Mouse (Mus musculus) lung, postnatal 25 days (tissue): ENCODE data around the gene Mettl8.

ENCODE experiments used
- DNase-seq: peaks from one replicate; pipeline ENCODE4 v3.0.0; 2022; ENCODE audit warnings: low spot score

The Mettl8 gene

DNA sequence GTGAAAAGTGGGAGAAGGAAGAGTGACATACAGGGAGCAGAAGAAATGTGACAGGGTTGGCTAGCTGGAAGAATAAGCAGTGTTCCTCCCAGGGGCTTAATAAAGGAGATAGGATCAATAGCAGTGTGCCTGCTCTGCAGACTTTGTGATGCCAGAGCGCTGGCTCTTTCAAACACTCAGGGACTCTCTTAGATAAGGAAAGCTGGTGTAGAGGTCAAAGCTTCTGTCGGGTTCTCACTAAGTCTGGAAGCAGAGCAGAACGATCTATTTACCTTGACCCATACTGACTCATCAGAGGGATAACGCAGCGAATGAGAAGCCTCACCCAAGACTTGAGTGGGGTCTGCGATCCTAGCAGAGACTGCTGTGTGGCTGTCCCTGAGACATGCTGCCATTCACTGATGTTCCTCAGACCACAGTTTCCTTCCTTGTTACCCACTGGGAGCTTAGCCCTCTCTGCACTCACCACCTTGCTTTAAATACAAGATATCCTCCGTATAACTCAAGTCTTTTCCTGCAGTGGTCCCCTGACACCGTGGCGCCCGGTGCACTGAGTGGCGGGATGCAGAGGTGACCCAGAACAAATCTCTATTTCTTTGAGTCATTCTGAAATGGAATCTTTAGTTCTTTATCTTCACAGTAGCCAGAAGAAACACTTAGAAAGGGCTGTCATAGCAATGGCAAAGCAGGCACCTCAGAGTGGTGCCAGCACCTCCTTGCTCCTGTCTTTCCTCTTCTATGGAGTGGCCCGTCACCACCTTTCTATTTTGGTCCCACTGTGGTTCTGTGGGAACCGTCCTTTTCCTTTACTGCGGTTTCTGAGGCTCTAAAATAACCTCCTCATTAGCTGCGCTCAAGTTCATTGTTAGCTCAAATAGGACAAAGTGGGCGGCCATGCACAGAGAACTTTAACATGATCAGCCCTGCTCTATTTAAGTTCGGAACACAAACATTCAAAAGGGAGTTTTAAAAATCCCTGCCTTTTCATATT is 65.9 kb downstream of the Mettl8 start:
- DNase-seq: no peak

DNA sequence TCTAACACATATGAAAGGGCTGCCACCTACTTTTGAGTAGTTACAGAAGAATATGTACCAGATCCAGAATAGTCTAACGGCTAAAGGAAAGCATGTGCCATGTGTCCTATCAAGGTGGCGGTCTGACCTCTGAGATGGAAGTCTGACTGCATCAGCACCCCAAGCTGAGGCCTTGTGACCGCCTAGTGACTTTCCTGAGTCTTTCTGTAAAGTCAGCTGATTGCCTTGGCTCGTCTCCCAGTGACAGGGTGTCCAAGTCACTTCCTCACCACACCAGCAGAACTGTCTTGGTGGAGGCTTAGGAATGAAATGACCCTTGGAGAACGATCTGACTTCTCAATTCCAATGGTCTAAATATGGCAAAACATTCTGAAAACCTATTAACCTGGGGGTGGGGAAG is 77.1 kb downstream of the Mettl8 start:
- peak; percentile 62 for DNase-seq

DNA sequence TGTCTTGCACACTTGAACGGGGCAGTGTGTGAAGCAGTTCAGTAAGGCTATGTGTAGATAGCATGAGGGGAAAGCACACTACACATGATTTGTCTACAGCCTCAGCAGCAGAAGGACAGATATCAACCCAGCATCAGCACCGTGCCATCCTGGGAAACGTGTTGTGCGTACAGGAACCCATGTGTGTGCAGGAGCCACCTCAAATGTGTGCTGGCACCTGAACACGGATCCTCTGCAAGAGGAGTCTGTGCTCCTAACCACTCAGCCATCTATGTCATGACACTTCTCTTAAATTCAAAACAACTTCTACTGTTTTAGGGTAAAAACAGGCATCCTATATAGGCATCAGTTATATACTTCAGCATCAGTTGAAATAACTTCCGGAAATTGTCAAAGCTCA is 80.6 kb downstream of the Mettl8 start:
- no peak for DNase-seq

DNA sequence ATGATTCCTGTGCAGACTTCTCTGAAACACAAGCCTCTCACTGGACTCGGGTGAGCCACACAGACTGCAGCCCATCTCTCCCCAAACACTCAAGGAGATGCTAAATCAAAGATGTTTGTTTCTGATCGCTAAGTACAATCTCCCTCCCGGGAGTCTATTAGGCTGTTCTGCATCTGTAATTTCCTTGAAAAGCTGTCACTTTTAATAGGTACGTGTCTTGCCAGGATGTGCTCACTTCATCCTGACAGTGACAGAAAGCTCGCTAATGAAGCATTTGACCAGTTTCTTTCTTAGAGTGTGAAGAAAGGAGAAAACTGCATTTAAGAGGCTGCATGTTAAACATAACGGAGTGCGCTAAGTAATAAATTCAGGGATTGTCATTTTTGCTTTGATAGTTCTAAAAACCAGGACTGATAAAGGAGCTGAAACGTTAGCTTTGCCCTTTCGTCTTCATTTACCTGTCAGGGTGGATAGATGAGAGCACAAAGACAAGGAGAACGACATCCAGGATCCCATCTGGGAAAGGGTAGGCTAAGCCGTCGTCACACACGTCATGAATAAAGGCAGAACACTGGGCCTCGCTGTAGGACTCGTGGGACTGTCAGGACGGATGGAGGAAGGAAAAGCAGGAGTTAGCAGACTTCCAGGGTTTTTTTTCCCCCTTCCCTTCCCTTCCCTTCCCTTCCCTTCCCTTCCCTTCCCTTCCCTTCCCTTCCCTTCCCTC is 82.4 kb downstream of the Mettl8 start:
- no peak for DNase-seq

DNA sequence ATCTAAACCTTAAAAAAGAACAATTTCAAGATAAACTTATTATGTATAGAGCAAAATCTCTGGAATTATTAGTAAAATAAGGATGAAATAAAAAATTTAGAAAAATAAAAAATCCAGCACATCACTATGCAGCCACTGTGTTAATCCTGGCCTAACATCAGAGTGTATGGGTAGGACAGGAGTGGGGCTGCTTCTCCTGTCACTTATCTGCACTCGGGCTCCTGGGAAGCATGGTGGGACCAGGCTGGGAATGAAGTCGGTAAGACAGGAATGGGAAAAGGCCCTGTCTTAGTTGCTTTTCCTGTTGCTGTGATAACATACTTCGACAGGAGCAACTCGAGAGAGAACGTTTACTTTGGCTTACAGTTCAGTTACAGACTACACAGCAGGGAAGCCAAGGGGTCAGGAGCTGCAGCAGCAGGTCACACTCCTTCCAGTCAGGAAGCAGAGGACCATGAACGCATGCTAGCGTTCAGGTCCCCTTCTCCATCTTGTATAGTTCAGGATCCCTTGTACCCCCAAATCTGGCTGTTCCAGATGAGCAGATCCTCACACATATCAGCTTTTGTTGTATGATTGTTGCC is 85.1 kb downstream of the Mettl8 start:
- no peak for DNase-seq

DNA sequence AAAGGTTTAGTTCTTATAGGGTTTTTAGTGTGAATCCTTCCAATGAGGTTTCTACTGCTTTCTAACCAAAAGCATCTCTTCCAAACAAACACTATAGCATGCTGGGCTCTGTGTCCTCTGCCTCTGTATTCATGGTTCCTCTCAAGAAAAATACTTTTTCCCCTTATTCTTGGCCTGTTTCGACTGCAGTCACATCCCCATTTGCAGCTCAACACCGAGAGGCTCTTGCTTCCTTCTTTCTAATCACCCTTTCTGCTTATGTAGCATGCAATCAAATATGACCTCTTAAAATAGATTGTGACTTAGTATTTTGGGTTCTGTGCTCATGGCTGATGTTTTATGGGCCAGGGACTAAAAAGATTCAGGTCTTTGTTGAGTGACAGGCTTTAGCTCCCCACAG is 87.1 kb downstream of the Mettl8 start:
- DNase-seq: no peak

DNA sequence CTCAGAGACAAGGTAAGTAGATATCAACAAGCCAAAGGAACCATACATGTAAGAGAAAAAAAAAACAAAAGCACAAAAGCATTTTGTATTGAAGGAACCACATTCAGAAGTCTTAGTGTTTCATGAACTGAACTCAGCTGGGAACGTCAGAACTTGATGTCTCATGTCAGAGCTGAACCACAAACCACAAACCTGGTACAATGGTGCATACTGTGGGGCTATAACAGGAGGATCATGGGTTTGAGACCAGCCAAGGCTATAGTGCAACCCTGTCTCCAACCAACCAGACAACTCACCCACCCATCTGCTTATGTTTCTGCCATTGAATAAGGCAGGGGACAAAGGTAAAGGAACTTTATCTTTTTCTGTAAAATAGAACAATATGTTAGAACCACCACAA is 88.2 kb downstream of the Mettl8 start:
- DNase-seq: no peak

DNA sequence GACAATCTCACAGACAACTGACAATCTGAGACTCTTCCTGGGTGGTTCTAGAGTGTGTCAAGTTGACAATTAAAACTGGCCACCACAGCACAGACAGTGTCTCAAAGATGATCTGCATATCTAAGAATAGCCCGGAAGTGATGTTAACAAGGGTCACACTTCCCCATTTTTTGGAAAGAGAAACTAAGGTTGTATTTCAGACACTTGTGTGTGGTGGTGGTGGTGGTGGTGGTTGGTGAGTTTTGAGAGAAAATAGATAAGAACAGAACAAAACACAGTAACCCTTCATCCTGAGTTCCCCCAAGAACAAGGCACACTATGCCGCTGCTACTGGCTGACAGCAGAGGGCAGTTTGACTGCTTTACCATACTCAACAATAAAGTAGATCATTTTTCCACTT is 90.6 kb downstream of the Mettl8 start:
- DNase-seq: peak; percentile 26

DNA sequence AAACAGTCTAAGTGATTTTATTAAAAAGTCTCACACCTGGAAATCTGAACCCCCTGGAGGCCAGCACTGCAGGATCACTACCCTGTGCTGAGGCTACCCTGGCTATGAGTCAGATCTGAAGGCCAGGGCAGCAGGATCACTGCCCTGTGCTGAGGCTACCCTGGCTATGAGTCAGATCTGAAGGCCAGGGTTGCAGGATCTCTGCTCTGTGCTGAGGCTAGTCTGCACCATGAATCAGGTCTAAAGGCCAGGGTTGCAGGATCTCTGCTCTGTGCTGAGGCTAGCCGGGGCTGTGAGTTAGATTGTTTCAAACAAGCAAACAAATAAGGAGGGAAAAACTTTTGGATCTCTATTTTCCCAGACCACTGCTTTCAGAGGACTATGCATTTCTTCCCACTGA is 92.5 kb downstream of the Mettl8 start:
- no peak for DNase-seq

DNA sequence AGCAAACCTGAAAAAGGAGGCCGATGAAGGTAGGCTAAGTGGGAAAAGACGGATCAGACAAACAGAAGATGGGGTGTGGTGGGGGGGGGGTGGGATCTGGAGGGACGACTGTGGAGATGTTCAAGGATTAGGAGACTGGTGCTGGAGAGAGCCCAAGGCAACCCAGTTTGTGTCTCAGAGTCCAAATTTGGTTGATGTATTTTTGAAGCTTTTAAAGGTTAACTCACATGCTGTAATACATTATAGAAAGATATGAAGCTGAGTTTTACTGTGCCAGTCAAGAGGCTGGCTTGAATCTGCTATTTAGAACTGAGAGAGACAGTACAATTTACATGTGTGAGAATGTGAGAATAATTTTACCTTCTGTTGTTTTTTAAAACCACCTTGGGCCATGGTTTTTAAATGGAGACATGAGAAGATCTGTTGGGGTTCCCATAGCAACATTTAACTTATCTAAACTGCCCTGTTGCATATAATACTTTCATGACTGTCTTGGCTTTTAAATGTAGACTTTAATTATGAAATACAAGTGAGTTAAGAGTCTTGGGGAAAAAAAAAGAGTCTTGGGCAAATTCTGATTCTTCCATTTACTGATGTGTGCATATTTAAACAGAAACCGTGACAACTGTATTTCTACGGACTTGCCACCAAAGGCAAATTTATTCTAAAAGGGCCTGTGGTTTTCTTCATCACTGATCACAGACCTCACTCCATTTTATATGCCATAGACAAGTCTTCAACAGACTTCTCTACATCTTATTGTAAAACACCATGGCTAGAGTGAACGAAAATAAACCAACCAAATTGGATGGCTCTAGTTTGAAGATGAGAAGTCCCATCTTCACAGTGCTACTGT is 94.1 kb downstream of the Mettl8 start:
- DNase-seq: no peak

DNA sequence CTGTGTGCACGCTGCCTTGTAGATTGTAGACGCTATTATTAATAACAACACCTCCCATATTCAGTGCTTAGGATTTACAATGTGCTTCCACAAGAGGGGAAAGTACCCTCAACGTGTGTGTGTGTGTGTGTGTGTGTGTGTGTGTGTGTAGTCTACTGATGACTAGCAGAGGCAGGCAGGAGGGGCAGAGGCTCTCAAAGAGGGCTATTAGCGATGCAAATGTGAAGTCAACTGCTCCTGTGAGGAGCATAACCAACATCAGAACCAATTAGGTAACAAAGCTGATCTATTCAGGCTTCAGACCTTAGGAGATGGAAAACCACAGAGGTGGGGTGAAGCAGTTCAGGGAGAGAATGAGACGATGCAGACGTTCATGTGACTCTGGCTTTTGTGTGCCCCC is 95.3 kb downstream of the Mettl8 start:
- DNase-seq: no peak

DNA sequence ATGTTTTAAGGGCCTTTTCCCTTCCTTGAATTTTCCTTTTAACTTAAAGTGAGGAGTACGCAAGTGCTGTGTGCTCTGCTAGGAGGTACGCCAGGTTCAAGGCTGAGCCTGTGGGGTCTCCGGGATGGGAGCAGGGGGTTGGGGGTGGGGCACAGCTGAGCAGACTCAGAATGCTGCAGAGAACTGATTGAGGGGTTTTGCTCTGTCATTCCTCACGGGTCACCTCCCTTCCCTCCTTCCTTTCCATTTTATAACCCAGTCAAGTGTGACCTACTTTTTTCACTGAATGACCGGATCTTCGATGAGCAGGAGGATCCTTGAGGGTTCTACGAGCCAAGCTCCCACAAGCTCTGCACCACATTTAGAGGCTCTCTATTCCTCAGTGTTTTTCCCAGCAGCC is 96.0 kb downstream of the Mettl8 start:
- DNase-seq: no peak

DNA sequence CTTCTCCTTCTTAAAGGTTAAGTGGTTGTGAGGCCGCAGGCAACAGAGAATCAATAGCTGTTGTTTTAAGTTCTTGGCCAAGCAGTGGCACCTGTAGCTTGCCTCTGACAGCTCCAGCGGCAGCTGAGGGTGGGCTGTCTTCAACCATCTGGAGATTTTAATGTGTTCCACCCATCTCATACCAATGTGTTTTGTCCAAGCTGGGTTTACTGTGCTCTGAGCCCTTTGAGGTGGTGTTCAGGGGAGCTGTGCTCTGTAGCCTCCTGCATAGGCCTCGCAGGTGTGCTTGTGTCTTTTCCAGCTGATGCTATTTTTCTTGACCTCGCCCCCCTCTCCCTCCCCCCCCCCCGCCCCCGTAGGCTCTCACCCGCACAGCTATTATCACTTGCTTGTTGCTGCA is 96.8 kb downstream of the Mettl8 start:
- DNase-seq: no peak

DNA sequence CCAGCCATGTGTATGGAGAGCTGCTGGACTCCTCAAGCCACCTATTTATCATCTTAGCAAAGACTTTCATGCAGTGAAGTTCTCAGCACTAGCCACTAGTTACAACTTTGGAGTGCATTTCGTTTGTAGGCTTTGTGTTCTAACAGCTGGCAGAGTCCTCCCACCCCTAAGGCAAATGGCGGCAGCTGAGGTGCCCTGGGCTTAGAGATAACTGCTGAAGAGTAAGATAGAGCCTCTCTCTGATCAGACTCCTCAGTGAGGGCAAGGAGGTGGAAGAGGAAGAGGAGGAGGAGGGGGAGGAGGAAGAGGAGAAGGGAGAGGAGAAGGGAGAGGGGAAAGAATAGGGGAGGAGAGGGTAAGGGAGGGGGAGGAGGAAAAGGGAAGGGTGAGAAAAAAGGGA is 101.8 kb downstream of the Mettl8 start:
- DNase-seq: no peak

DNA sequence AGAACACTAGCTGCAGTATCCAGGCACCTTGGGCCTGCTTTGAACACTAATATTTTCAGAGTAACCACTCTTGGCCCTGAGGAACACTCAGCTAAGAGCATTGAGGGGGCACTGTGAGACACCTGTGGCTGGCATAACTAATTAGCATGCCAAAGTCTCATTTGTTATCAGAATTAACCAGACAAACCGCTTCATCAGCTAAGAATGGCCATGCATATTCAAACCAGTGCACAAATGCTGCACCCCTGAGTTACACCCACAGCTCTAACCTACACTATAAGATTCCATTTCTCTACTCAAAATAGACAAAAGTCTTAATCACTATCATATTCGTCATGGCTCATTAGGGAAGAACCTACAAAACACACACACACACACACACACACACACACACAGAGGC is 103.4 kb downstream of the Mettl8 start:
- no peak for DNase-seq

DNA sequence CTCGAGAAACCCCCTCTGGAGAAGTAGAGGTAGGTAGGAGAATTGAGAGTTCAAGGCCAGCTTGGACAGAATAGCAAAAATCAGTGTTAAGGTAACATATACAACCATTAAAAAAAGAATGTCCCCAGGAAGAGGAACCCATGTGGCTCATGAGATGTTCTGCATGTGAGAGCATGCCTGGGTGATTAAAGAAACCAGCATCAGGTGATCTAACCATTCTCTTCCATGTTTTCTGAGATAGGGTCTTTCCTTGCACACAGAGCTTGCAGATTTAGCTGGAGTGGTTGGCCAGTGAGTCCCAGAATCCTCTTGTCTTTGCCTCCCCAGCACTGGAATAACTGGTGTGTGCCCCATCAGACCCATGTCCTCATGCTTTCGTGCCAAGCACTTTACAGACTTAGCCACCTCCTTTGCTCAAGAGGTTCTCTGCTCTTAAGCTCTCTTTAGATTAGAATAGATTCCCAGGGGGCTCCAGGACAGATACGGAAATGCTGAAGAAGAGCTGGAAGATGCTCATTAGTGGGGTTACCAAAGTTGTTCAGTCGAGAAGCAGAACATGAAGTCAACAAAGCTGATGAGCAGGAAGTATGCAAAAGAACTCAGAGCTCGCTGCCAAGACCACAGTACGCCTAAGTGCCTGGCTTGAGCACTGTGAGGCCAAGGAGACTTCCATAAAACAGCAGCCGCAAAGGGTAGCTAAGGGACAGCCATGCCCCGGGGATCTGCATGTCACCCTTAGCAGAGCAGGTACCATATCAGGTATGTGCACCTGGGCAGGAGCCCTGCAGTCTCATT is 110.7 kb downstream of the Mettl8 start:
- DNase-seq: peak; percentile 18

DNA sequence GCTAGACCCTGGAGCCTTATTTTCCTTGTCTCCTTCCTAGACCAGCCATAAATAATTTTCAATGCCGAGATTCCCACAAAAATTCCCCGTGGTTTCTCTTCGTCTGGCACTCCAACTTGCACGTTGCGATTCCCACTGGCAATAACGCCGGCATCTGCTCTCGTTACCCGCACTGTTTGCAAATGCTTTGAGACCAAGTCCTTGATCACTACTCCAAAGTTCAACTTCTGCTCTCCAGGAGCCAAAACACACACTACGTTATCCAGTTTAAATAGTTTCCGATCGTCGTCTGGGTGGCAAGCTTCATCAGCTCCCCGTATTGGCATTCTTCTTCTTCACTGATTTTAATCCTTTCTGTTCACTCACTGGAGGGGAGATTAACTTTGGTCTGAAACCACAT is 114.6 kb downstream of the Mettl8 start:
- peak; percentile 58 for DNase-seq

DNA sequence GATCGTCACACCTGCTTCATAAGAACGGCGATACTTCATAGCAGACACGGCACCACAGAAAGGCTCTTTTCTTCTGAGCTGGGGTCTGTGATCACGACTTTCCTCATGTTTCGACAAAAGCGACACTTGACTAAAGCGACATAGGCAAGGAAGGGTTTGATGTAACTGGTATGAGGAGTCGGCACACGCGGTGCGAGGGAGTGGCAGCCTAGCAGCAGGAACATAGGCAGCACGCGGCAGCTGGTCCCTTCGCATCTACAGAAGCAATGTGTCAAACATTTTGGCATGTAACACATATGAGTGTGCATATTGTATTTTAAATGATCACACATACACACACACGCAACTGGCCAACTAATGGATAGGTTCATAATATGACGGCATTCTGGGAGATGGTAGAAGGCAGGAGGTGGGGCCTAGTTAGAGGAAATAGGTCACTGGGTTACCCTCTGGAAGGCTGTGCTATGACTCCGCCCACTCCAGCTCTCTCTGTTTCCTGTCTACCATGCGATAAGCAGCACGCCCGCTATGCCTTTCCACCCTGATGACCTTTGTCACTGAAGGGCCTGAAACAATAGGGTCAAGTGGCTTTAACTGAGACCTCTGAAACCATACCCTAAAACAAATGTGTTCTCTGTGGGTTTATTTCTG is 116.4 kb downstream of the Mettl8 start:
- DNase-seq: no peak

DNA sequence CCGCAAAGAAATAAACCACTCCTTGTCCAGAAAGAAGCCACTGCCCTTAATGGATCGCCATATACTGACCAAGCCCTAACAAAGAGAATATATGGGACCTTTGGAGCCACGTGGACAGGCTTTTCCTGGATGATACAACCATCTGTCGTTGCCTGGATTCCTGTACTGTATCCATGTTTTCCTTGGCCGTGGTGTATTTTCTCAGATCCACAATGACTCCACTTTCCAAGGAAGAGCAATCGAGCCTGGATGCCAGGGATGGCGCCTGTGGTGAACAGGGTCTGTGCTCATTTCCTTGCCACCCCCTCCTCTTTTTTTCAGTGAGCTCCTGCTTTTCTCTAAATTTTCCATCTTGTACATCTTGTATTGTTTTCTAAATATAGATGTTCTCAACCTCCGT is 120.6 kb downstream of the Mettl8 start:
- no peak for DNase-seq

DNA sequence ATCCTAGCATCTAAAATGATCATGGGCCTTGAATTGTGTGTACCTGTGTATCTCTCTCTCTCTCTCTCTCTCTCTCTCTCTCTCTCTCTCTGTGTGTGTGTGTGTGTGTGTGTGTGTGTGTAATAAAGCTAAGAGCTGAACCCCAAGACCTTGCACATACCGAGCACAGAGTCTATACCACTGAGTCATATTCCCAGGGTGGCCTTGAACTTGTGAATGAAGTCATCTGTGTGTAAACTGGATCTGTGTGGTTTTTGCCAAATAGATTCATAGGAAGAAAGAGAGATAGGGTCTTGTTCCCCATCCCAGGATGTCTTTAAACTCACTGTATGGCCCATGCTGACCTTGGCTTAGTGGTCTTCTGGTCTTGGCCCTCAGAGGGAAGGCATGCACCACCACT is 121.9 kb downstream of the Mettl8 start:
- DNase-seq: no peak

DNA sequence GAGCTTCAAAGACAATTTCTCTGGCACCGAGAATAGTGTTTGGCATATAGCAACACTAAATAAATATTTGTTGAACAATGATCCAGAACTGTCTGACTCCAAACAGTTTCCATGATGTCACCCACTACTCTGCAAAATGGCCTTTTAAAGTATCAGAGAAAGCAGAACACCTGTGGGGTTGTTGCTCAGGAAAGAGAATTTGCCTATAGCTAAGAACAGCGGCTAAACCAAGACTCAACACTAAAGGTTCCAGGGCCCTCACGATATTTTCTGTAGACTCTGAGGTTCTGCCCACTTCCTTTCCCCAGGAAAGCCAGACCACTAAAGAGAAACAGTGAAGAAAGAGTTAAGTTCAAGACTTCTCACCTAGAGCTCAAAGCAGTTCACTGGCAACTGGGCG is 122.4 kb downstream of the Mettl8 start:
- no peak for DNase-seq
